Mouse (Mus musculus): ENCODE results near the gene Cdk2ap2.

DNA sequence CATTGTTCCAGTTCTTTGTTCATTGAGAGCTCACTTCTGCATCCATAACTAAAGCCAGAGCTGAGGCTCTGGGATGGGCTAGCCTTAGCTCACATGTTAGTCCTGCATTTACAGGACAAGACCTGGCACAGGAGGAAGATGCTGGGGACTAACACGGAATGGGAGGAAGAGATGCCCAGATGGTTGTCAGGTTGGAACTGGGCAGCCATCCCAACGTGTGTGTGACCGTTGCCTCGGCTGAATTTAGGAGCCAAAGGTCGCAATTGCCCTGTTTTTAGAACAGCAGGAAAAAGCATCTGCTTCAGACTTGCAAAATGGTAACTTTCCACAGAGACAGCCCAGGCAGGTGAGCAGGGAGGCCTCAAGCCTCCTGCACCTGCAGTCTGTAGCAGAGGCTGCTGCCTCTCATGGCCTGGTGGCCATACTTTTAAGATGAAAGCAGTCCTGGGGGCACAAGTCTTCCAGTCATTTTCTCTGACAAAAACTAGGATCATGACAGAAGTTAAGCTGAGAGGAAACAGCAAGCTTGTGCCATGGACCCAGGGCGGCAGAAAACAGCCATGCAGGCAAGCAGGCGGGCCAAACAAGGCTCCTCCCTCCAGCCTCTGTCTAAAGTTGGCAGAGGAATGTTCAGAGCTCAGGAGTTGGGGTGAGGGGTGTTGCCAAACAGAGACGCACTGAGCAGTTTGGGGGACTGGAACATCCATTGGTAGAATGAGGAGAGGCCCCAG, 41.6 kb upstream of the Cdk2ap2 start:
- TF ChIP-seq GATA1 (IDR thresholded peaks at IDR 0.05; ENCODE audit: borderline replicate concordance, low read length) (no peak), FLI1 (IDR thresholded peaks at IDR 0.05; ENCODE audit: low read length) (no peak)
